13 mouse cellular contexts compared by ENCODE assay signal in the genomic region with DNA sequence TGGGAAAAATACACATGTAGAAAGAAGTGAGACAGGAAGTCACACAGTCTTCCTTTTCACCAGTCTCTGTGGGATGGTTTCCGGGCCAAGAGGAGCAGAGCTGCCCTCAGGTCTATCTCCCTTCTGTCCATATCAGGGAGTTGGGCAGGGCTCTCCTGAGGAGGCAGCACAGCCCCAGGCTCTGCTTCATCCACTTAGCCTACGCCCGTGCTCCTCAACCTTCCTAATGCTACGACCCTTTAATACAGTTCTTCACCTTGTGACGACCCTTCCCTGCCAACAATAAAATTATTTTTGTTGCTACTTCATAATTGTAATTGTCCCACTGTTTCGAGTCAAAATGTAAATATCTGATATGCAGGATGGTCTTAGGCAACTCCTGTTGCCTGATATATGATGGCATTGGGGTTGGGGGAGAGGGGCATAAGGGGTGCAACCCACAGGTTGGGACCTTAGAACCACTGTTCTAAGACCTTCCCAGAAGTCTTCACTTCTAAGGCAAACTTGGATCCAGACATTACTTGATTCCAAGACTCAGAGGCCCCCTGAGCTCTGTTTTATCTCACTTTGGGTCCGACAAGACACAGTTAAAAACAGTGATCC. TPM values are rescaled to one million over a fixed set of nuclear protein-coding genes. Genes with fewer than 3 reads are reported as not detected.
DNase-seq lines count a peak whose midpoint lies in the region; ATAC-seq and TF ChIP-seq lines count a peak whose summit lies in the region.
"Not testable (repeated sequence)": the region's sequence is repeated elsewhere in the genome, so short reads cannot be mapped to it uniquely, and the experiment has no call there.
"Had no signal": no experiment of that assay in that cellular context is flagged by ENCODE, and none has a peak within 500 bp of the region (broad histone marks: within the 10 kb centered on the region; RNA-seq: fewer than 3 reads in every experiment).

No protein-coding gene starts in this region.

- TF ChIP-seq POLR2A in MEL (IDR thresholded peaks at IDR 0.05; ENCODE audit: control insufficient read depth in 1 of 2, insufficient read depth in 1 of 2, low read depth in 1 of 2, low read length in 2 of 2, poor library complexity in 1 of 2) = not testable (repeated sequence)

- 76% methylated on average over 7 of the region's 7 CpGs for WGBS in embryonic facial prominence, embryonic 15.5 days
- 69% methylated on average over 7 of the region's 7 CpGs for WGBS in heart, embryonic 13.5 days
- WGBS in hindbrain, postnatal 0 days = 84% methylated on average over 7 of the region's 7 CpGs
- WGBS in limb, embryonic 12.5 days = 83% methylated on average over 7 of the region's 7 CpGs
- 82% methylated on average over 7 of the region's 7 CpGs for WGBS in midbrain, embryonic 12.5 days

- H3K27ac ChIP-seq in MEL (ENCODE audit: control insufficient read depth, low read depth, low read length); embryonic facial prominence, embryonic 15.5 days (replicated peaks); heart, embryonic 13.5 days (replicated peaks); hindbrain, postnatal 0 days; limb, embryonic 12.5 days; midbrain, embryonic 12.5 days (replicated peaks): not testable (repeated sequence)

- TF ChIP-seq RAD21 in MEL (IDR thresholded peaks at IDR 0.05; ENCODE audit: low read depth, low read length) = not testable (repeated sequence)

- not testable (repeated sequence) for TF ChIP-seq EP300 in MEL (IDR thresholded peaks at IDR 0.05; ENCODE audit: low read depth in 1 of 2, low read length in 2 of 2)

- H3K9me3 ChIP-seq in MEL (replicated peaks; ENCODE audit: insufficient read depth, low read length); embryonic facial prominence, embryonic 15.5 days (replicated peaks); heart, embryonic 13.5 days; hindbrain, postnatal 0 days (ENCODE audit: low read length); limb, embryonic 12.5 days: not testable (repeated sequence)
- peaks cover 12% of the 10 kb centered on the region; the same call in 1 of the 2 replicates for H3K9me3 ChIP-seq in midbrain, embryonic 12.5 days

- ATAC-seq in embryonic facial prominence, embryonic 15.5 days (ENCODE audit: insufficient number of reproducible peaks, low FRiP score, low TSS enrichment, low read depth) = peak; percentile 51; the same call in 1 of the 2 replicates
- ATAC-seq in heart, embryonic 13.5 days (ENCODE audit: extremely low read depth, insufficient number of reproducible peaks, low FRiP score, low TSS enrichment) = peak; percentile 54; the same call in 1 of the 2 replicates
- ATAC-seq in hindbrain, postnatal 0 days = peak; percentile 69; the same call in 1 of the 2 replicates
- 0 out of 2 replicates have a peak, but pooled peaks have one; percentile 66 for ATAC-seq in limb, embryonic 12.5 days (ENCODE audit: insufficient number of reproducible peaks, insufficient read depth, low FRiP score, low TSS enrichment, low read depth)
- peak; percentile 62 for ATAC-seq in midbrain, embryonic 12.5 days (ENCODE audit: low FRiP score, low read depth)

- TF ChIP-seq CTCF in MEL (IDR thresholded peaks at IDR 0.05 in 2 of 3, conservative IDR thresholded peaks at IDR 0.05 in 1 of 3; ENCODE audit: control insufficient read depth in 1 of 3, insufficient read depth in 1 of 3, low read depth in 2 of 3, low read length in 3 of 3, poor library complexity in 1 of 3, severe bottlenecking in 1 of 3); hindbrain, postnatal 0 days (IDR thresholded peaks at IDR 0.05; ENCODE audit: low read depth): not testable (repeated sequence)

- H3K9ac ChIP-seq in MEL (ENCODE audit: control insufficient read depth, low read depth, low read length, poor library complexity, severe bottlenecking); embryonic facial prominence, embryonic 15.5 days; heart, embryonic 13.5 days; hindbrain, postnatal 0 days (replicated peaks; ENCODE audit: low read length); limb, embryonic 12.5 days (replicated peaks); midbrain, embryonic 12.5 days (replicated peaks): not testable (repeated sequence)

- H3K4me2 ChIP-seq in embryonic facial prominence, embryonic 15.5 days (replicated peaks); heart, embryonic 13.5 days; hindbrain, postnatal 0 days (ENCODE audit: low read depth, low read length); limb, embryonic 12.5 days; midbrain, embryonic 12.5 days (replicated peaks): not testable (repeated sequence)

- H3K4me3 ChIP-seq in MEL (ENCODE audit: control insufficient read depth in 1 of 2, insufficient read depth in 1 of 2, low read depth in 2 of 2, low read length in 2 of 2); embryonic facial prominence, embryonic 15.5 days (replicated peaks); heart, embryonic 13.5 days; hindbrain, postnatal 0 days (ENCODE audit: low read length); limb, embryonic 12.5 days (replicated peaks); midbrain, embryonic 12.5 days: not testable (repeated sequence)

- H3K79me2 ChIP-seq in MEL (ENCODE audit: control insufficient read depth, insufficient read depth, low read length, poor library complexity) = not testable (repeated sequence)

- not testable (repeated sequence) for H3K27me3 ChIP-seq in MEL (ENCODE audit: control insufficient read depth in 1 of 2, insufficient read depth in 2 of 2, low read length in 2 of 2); embryonic facial prominence, embryonic 15.5 days; heart, embryonic 13.5 days (replicated peaks); hindbrain, postnatal 0 days (ENCODE audit: insufficient read depth, low read length); limb, embryonic 12.5 days; midbrain, embryonic 12.5 days

- not testable (repeated sequence) for H3K36me3 ChIP-seq in MEL (ENCODE audit: control insufficient read depth in 1 of 2, insufficient read depth in 2 of 2, low read length in 2 of 2); embryonic facial prominence, embryonic 15.5 days; heart, embryonic 13.5 days; hindbrain, postnatal 0 days (ENCODE audit: insufficient read depth, low read length); limb, embryonic 12.5 days; midbrain, embryonic 12.5 days

- not testable (repeated sequence) for H3K4me1 ChIP-seq in MEL (ENCODE audit: control insufficient read depth in 1 of 2, insufficient read depth in 2 of 2, low read length in 2 of 2); embryonic facial prominence, embryonic 15.5 days; heart, embryonic 13.5 days; hindbrain, postnatal 0 days (ENCODE audit: insufficient read depth, low read length); limb, embryonic 12.5 days (replicated peaks); midbrain, embryonic 12.5 days

- peak; percentile 13 for DNase-seq in MEL (ENCODE audit: low read depth, low spot score)
- not testable (repeated sequence) for DNase-seq in hindbrain, postnatal 0 days (ENCODE audit: low spot score)
- DNase-seq in spleen, postnatal 4 days (ENCODE audit: low spot score in 2 of 2) = peak; percentile 46 to 83
- peak; percentile 60 to 87 for DNase-seq in urinary bladder, postnatal 4 days (ENCODE audit: low spot score in 2 of 2)

RNA-seq across cellular contexts. Expression of gene 4930467E23Rik, which starts 16.0 kb away (rescaled TPM):
- total RNA-seq in MEL (2012; rRNA removed) = not detected in 2 replicates
- not detected for polyA plus RNA-seq in MEL (2012; ENCODE audit: insufficient read depth in 1 of 2, insufficient read length in 2 of 2, low read depth in 1 of 2, low replicate concordance in 2 of 2, missing spikeins in 1 of 2)
- 0.15 TPM in 1 of 2 replicates, not detected in the other for polyA plus RNA-seq in embryonic facial prominence, embryonic 15.5 days (2015; fragmentation: Nextera tagmentation; extraction: Ambion mirVana)
- not detected in 2 replicates for polyA plus RNA-seq in heart, embryonic 13.5 days (2015; fragmentation: Nextera tagmentation; extraction: Ambion mirVana)
- not detected in 2 replicates for total RNA-seq in hindbrain, postnatal 0 days (2014; rRNA removed)
- not detected in 2 replicates for polyA plus RNA-seq in hindbrain, postnatal 0 days (2015; fragmentation: Nextera tagmentation; extraction: Ambion mirVana)
- not detected in 2 replicates for polyA plus RNA-seq in limb, embryonic 12.5 days (2016; fragmentation: Nextera tagmentation; extraction: Ambion mirVana)
- 0.09 TPM in 1 of 2 replicates, not detected in the other for polyA plus RNA-seq in midbrain, embryonic 12.5 days (2016; fragmentation: Nextera tagmentation; extraction: Ambion mirVana)
- polyA plus RNA-seq: forebrain, embryonic 13.5 days; heart, embryonic 16.5 days; liver, embryonic 11.5 days; macrophage; stomach, embryonic 16.5 days had no signal
